Mouse (Mus musculus) testis, adult 2 months (tissue): ENCODE measurements at regions not wholly inside any gene's neighbourhood (a gene's known extent, or its start where the extent isn't known, plus 50 kb on each side); places are given as distances from the start of the nearest gene placed in this dataset.

Experiments used
- H3K27ac ChIP-seq: fragments of 200-500 bp; 2 replicates; pipeline ENCODE4 v1.5.1; 2012; ENCODE audit warnings: low read depth, low read length; ENCODE audit not compliant: control insufficient read depth, insufficient read depth
- H3K27me3 ChIP-seq: fragments of 200-500 bp; 2 replicates; pipeline ENCODE4 v1.6.1; 2012; ENCODE audit warnings: mild to moderate bottlenecking, low read length, moderate library complexity; ENCODE audit not compliant: control insufficient read depth, insufficient read depth
- H3K36me3 ChIP-seq: fragments of 200-500 bp; 2 replicates; pipeline ENCODE4 v1.6.1; 2012; ENCODE audit warnings: mild to moderate bottlenecking, low read length; ENCODE audit not compliant: control insufficient read depth, insufficient read depth
- H3K4me1 ChIP-seq: fragments of 200-500 bp; 2 replicates; pipeline ENCODE4 v1.6.1; 2012; ENCODE audit warnings: low read length; ENCODE audit not compliant: control insufficient read depth, insufficient read depth
- H3K4me3 ChIP-seq: fragments of 200-500 bp; 2 replicates; pipeline ENCODE4 v1.5.1; 2012; ENCODE audit warnings: low read depth, mild to moderate bottlenecking, low read length, moderate library complexity, mixed read lengths; ENCODE audit not compliant: control insufficient read depth
- CTCF ChIP-seq: fragments of 200-500 bp; IDR thresholded peaks from 2 replicates; pipeline ENCODE4 v1.5.1; 2012; ENCODE audit warnings: low read depth, mild to moderate bottlenecking, inconsistent platforms, low read length, moderate library complexity; ENCODE audit not compliant: control insufficient read depth, insufficient read depth, insufficient replicate concordance
- POLR2A ChIP-seq: fragments of 200-500 bp; IDR thresholded peaks from 2 replicates; pipeline ENCODE4 v1.6.1; 2012; ENCODE audit warnings: low read depth, mild to moderate bottlenecking, inconsistent platforms, low read length, moderate library complexity; ENCODE audit not compliant: control insufficient read depth

GRCm38 (mm10) chr13:44363016-44363415, 366.3 kb upstream of the Jarid2 start:
- Histone ChIP-seq H3K27me3 (no peaks in the 10 kb centered on the region), H3K4me1 (peaks cover 15% of the 10 kb centered on the region), H3K27ac (no peak overlapping the region), H3K4me3 (no peak overlapping the region), H3K36me3 (no peaks in the 10 kb centered on the region)
- TF ChIP-seq CTCF (no peak), POLR2A (no peak)

GRCm38 (mm10) chr13:44369301-44369700, 360.0 kb upstream of the Jarid2 start:
- no peaks in the 10 kb centered on the region for H3K27me3 ChIP-seq
- H3K4me1 ChIP-seq = no peaks in the 10 kb centered on the region
- H3K27ac ChIP-seq = no peak overlapping the region
- no peaks in the 10 kb centered on the region for H3K36me3 ChIP-seq
- no peak overlapping the region for H3K4me3 ChIP-seq
- TF ChIP-seq CTCF = no peak
- TF ChIP-seq POLR2A = no peak

- H3K4me1 ChIP-seq = no peaks in the 10 kb centered on the region
- TF ChIP-seq CTCF = no peak
- no peak overlapping the region for H3K4me3 ChIP-seq
- no peak overlapping the region for H3K27ac ChIP-seq
- H3K27me3 ChIP-seq = no peaks in the 10 kb centered on the region
- H3K36me3 ChIP-seq = no peaks in the 10 kb centered on the region
Observed at GRCm38 (mm10) chr13:44372361-44372877, 356.9 kb upstream of the Jarid2 start.

- Histone ChIP-seq H3K27me3 (no peaks in the 10 kb centered on the region), H3K36me3 (no peaks in the 10 kb centered on the region), H3K4me1 (no peaks in the 10 kb centered on the region), H3K27ac (no peak overlapping the region), H3K4me3 (no peak overlapping the region)
- TF ChIP-seq CTCF (no peak), POLR2A (no peak)
Observed at GRCm38 (mm10) chr13:44375476-44376159, 353.7 kb upstream of the Jarid2 start.

- no peak overlapping the region for H3K4me3 ChIP-seq
- TF ChIP-seq POLR2A (no peak), CTCF (no peak)
- no peaks in the 10 kb centered on the region for H3K36me3 ChIP-seq
- H3K27me3 ChIP-seq = no peaks in the 10 kb centered on the region
- no peak overlapping the region for H3K27ac ChIP-seq
- no peaks in the 10 kb centered on the region for H3K4me1 ChIP-seq
Observed at GRCm38 (mm10) chr13:44376160-44376488, 353.1 kb upstream of the Jarid2 start.

- no peak overlapping the region for H3K27ac ChIP-seq
- no peak overlapping the region for H3K4me3 ChIP-seq
- TF ChIP-seq CTCF = no peak
- no peak for TF ChIP-seq POLR2A
- no peaks in the 10 kb centered on the region for H3K27me3 ChIP-seq
- H3K36me3 ChIP-seq = no peaks in the 10 kb centered on the region
- no peaks in the 10 kb centered on the region; the same call in 1 of the 2 replicates for H3K4me1 ChIP-seq
Observed at GRCm38 (mm10) chr13:44381721-44382450, 347.4 kb upstream of the Jarid2 start.

GRCm38 (mm10) chr13:44383322-44383721, 346.0 kb upstream of the Jarid2 start:
- Histone ChIP-seq H3K27ac (no peak overlapping the region), H3K36me3 (no peaks in the 10 kb centered on the region)
- TF ChIP-seq POLR2A = no peak
- no peak for TF ChIP-seq CTCF

More at GRCm38 (mm10) chr13:44383322-44383721, 346.0 kb upstream of the Jarid2 start:
- H3K4me1 ChIP-seq = no peaks in the 10 kb centered on the region; the same call in 1 of the 2 replicates
- H3K27me3 ChIP-seq = no peaks in the 10 kb centered on the region
- H3K4me3 ChIP-seq = no peak overlapping the region
